Mouse (Mus musculus) small intestine, adult 10 weeks (tissue): Measurements from ENCODE around the gene Ndufaf8. TPM values are rescaled to one million over a fixed set of nuclear protein-coding genes. Genes with fewer than 3 reads are reported as not detected.

Experiments used
- polyA plus RNA-seq: library from polyadenylated mRNA; stranded (reverse); fragments of 350-450 nt; fragmentation: Illumina TruSeq; extraction: RNeasy Lipid Tissue Mini Kit (QIAGEN cat#74804); gene quantifications from one replicate; pipeline ENCODE4 v1.2.3, GENCODE M21; 2014; ENCODE audit warnings: low replicate concordance

Ndufaf8 gene
- 2.3 TPM for polyA plus RNA-seq

DNA sequence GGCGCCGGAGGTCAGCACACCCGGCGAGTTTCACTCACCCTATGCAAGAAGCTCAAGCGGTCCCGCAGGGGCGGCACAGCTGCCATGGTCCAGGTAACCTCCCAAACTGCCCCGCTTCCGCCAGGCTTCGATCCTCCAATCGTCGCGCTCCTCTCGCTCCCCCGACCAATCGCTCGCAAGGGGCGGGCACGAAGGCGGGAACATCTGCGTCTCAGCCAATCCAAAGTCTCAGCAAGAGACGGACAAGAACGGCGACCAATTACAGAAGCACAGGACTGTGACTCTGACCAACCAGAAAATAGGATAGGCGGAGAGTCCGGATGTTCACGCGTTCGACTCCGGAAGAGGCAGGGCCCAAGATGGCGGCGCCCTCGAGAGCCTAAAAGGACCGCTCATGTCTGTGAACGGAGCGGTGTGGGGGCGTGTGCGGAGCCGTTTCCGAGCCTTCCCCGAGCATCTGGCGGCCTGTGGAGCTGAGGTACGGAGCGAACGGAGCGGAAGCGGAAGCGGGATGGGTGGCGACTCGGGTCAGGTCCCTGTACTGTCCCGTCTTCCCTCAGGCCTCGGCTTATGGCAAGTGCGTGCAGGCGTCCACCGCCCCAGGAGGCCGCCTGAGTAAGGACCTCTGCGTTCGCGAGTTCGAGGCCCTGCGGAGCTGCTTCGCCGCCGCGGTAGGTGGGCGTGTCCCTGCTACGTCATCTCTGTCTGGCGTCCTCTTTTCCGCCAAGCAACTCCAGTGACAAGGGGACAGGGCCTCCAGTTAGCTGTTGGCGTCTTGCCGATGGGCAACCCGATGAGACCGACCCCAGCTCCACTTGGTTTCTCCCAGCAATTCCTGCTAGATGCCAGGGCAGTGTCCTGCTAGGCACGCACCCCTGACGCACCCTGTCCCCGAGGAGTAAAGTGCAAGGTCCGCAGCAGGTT lies at the start of gene Ndufaf8, which contains the start of gene Tepsin:
Gene Ndufaf8 (plus strand): TSS at position 341 of the 924 bp plus-strand sequence.
Gene Tepsin (minus strand): TSS at position 144 of the 924 bp plus-strand sequence.

DNA sequence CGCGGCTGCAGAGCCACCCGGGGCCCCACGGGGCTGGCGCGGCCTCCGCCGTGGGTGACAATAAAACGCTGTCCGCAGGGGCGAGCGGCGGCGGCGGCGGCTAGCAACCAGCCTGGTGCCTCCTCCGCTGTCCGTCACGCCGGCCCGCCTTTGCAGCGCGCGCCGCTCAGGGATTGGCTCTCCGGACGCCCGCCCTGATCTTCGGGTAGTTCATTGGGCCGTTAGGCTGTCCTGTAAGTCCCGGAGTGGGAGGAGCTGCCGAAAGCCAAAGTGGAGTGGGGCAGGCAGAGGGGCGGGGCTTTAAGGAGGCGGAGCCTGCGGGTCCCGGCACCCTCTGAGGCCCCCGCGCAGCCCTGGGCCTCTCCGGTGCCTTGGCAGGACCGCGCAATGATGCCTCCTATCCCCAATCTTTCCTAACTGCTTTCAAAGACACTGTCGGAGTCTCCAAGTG lies 12.0 kb upstream of the Ndufaf8 start, which contains the start of gene Cep131:
Gene Cep131 (minus strand): TSS at position 126 of the 451 bp plus-strand sequence.

Other genes starting within 250 kb of the Ndufaf8 start
- gene Chmp6, start 185.5 kb upstream of the Ndufaf8 start, polyA plus RNA-seq: 1.0 TPM
- 0.59 TPM for gene Baiap2, start 156.2 kb upstream of the Ndufaf8 start, polyA plus RNA-seq
- 0.11 TPM for gene Aatk, start 51.8 kb upstream of the Ndufaf8 start, polyA plus RNA-seq
- gene Cep131, start 12.1 kb upstream of the Ndufaf8 start, polyA plus RNA-seq: not detected
- gene Tepsin, start 197 bp upstream of the Ndufaf8 start, polyA plus RNA-seq: 3.5 TPM
- 0.74 TPM for gene Slc38a10, start 52.4 kb downstream of the Ndufaf8 start, polyA plus RNA-seq
- gene Bahcc1, start 134.0 kb downstream of the Ndufaf8 start, polyA plus RNA-seq: 0.89 TPM
- 737 TPM for gene Actg1, start 249.6 kb downstream of the Ndufaf8 start, polyA plus RNA-seq